Mouse (Mus musculus) lung, postnatal 0 days (tissue): ENCODE measurements around the gene Gm21964.

ENCODE experiments used
- CTCF ChIP-seq: IDR thresholded peaks from 2 replicates; pipeline ENCODE4 v1.5.1; 2016; ENCODE audit warnings: antibody characterized with exemption, mild to moderate bottlenecking
- EP300 ChIP-seq: IDR thresholded peaks from 2 replicates; pipeline ENCODE4 v1.6.1; 2016; ENCODE audit warnings: antibody characterized with exemption, mild to moderate bottlenecking, control low read depth

DNA sequence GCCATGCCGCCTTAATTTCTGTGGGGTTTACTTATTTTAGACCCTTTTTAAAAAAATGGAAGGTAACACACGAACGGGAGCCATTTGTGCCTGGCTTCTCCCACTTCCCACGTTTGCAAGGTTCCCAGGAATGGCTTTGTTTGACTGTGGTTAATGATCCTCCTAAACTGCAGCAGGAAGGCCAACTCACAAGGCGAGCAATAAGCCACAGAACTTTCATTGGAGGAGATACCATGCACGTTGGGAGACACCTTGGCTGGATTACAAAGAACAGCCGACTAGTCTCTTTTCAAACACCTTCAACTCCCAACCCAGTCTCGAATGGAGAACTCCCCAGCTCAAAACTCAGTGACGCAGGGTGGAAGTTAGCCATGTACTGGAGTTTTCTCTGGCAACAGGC, 36.8 kb upstream of the Gm21964 start:
- TF ChIP-seq CTCF (no peak), EP300 (no peak)
